Mouse (Mus musculus) central nervous system, embryonic 14 days (tissue): Measurements from ENCODE around the gene Tuba1b. TPM values are rescaled to one million over a fixed set of nuclear protein-coding genes. Genes with fewer than 3 reads are reported as not detected.

Experiments
- polyA plus RNA-seq: library from polyadenylated mRNA; depleted of rRNA; stranded (reverse); fragments of >200 nt; gene quantifications from 2 replicates; pipeline ENCODE4 v1.2.3, GENCODE M21; 2012; rRNA removed

Gene Tuba1b
- polyA plus RNA-seq = 1,826 and 1,827 TPM in 2 replicates

GRCm38 (mm10) chr15:98934217-98934839 lies at the start of gene Tuba1b:
TSS of gene Tuba1b (minus strand) at chr15:98934565.

GRCm38 (mm10) chr15:98953401-98954356 lies 19.3 kb upstream of the Tuba1b start, which contains the start of the genes Gm49450 and Tuba1a:
TSS of gene Gm49450 (minus strand) at chr15:98953551.
TSS of gene Tuba1a (minus strand) at chr15:98953703.

GRCm38 (mm10) chr15:98917538-98918498 lies 16.5 kb downstream of the Tuba1b start, which contains the start of gene Lmbr1l:
TSS of gene Lmbr1l (minus strand) at chr15:98918231.

GRCm38 (mm10) chr15:98897928-98898800 lies 36.2 kb downstream of the Tuba1b start, which contains the start of gene Dhh:
TSS of gene Dhh (minus strand) at chr15:98898540.

GRCm38 (mm10) chr15:98893940-98894745 lies 40.2 kb downstream of the Tuba1b start, which contains the start of gene Rhebl1:
TSS of gene Rhebl1 (minus strand) at chr15:98894540.

Other genes starting within 250 kb of the Tuba1b start
- 2.3 and 2.6 TPM in 2 replicates for gene Ccdc65, start 226.4 kb downstream of the Tuba1b start, polyA plus RNA-seq
- gene Fkbp11, start 206.4 kb downstream of the Tuba1b start, polyA plus RNA-seq = 6.5 and 15.6 TPM in 2 replicates
- 99.4 and 113 TPM in 2 replicates for gene Arf3, start 171.4 kb downstream of the Tuba1b start, polyA plus RNA-seq
- gene Wnt10b, start 156.4 kb downstream of the Tuba1b start, polyA plus RNA-seq = 0.76 and 3.2 TPM in 2 replicates
- gene Wnt1, start 144.7 kb downstream of the Tuba1b start, polyA plus RNA-seq = 1.4 and 1.5 TPM in 2 replicates
- 1.6 and 1.8 TPM in 2 replicates for gene Ddn, start 125.1 kb downstream of the Tuba1b start, polyA plus RNA-seq
- gene Prkag1, start 103.0 kb downstream of the Tuba1b start, polyA plus RNA-seq = 82.9 and 88.6 TPM in 2 replicates
- 28.4 and 31.1 TPM in 2 replicates for gene Kmt2d, start 63.4 kb downstream of the Tuba1b start, polyA plus RNA-seq
- gene Rhebl1, start 40.0 kb downstream of the Tuba1b start, polyA plus RNA-seq = 31.8 and 35.6 TPM in 2 replicates
- gene Dhh, start 36.0 kb downstream of the Tuba1b start, polyA plus RNA-seq = 0.82 and 1.7 TPM in 2 replicates
- gene Lmbr1l, start 16.3 kb downstream of the Tuba1b start, polyA plus RNA-seq = 97.9 and 103 TPM in 2 replicates
- gene Gm49450, start 19.0 kb upstream of the Tuba1b start, polyA plus RNA-seq = 31.7 and 40.2 TPM in 2 replicates
- 9,064 and 9,831 TPM in 2 replicates for gene Tuba1a, start 19.1 kb upstream of the Tuba1b start, polyA plus RNA-seq
- 74.8 and 77.4 TPM in 2 replicates for gene Tuba1c, start 95.3 kb upstream of the Tuba1b start, polyA plus RNA-seq
- 36.0 and 115 TPM in 2 replicates for gene Prph, start 120.6 kb upstream of the Tuba1b start, polyA plus RNA-seq
- 23.7 and 25.3 TPM in 2 replicates for gene Troap, start 140.0 kb upstream of the Tuba1b start, polyA plus RNA-seq
- gene C1ql4, start 153.3 kb upstream of the Tuba1b start, polyA plus RNA-seq = 7.7 and 12.3 TPM in 2 replicates
- 0.86 and 0.96 TPM in 2 replicates for gene Dnajc22, start 158.6 kb upstream of the Tuba1b start, polyA plus RNA-seq
- gene Spats2, start 191.4 kb upstream of the Tuba1b start, polyA plus RNA-seq = 48.2 and 52.8 TPM in 2 replicates